Mouse (Mus musculus) MEL (cell line): ENCODE results near the gene Kcp. TPM values are rescaled to one million over a fixed set of nuclear protein-coding genes. Genes with fewer than 3 reads are reported as not detected.

Experiments used
- DNase-seq: peaks from one replicate; pipeline ENCODE4 v3.0.0; 2011; ENCODE audit warnings: low read depth, low spot score
- H3K27ac ChIP-seq: 2 replicates; pipeline ENCODE4 v1.5.1; 2012; ENCODE audit warnings: low read depth, mild to moderate bottlenecking, control low read depth, low read length, moderate library complexity; ENCODE audit not compliant: control insufficient read depth
- H3K27me3 ChIP-seq, 2 experiments: fragments of 150-350 bp in 1 of 2; sonication (generic) in 1 of 2; 2 replicates each; pipeline ENCODE4 v1.6.1; 2012; ENCODE audit warnings: low read length in 2 of 2, mild to moderate bottlenecking in 2 of 2, improper control_type of control experiment in 1 of 2, moderate library complexity in 1 of 2; ENCODE audit not compliant: insufficient read depth in 2 of 2, control insufficient read depth in 1 of 2
- H3K36me3 ChIP-seq, 2 experiments: 2 replicates each; pipeline ENCODE4 v1.6.1; 2012 to 2014; ENCODE audit warnings: low read length in 2 of 2, improper control_type of control experiment in 1 of 2, inconsistent platforms in 1 of 2, mild to moderate bottlenecking in 1 of 2; ENCODE audit not compliant: insufficient read depth in 2 of 2, control insufficient read depth in 1 of 2
- H3K4me1 ChIP-seq, 2 experiments: fragments of 150-350 bp in 1 of 2; sonication (generic) in 1 of 2; 2 replicates each; pipeline ENCODE4 v1.6.1; 2012; ENCODE audit warnings: low read length in 2 of 2, improper control_type of control experiment in 1 of 2, mild to moderate bottlenecking in 1 of 2; ENCODE audit not compliant: insufficient read depth in 2 of 2, control insufficient read depth in 1 of 2
- H3K4me3 ChIP-seq, 2 experiments: fragments of 150-350 bp in 1 of 2; sonication (generic) in 1 of 2; 2 replicates each; pipeline ENCODE4 v1.5.1; 2012; ENCODE audit warnings: low read depth in 2 of 2, low read length in 2 of 2, mild to moderate bottlenecking in 2 of 2, moderate library complexity in 2 of 2, control low read depth in 1 of 2, improper control_type of control experiment in 1 of 2; ENCODE audit not compliant: control insufficient read depth in 1 of 2, insufficient read depth in 1 of 2
- H3K79me2 ChIP-seq: 2 replicates; pipeline ENCODE4 v1.6.1; 2012; ENCODE audit warnings: mild to moderate bottlenecking, low read length, moderate library complexity; ENCODE audit not compliant: control insufficient read depth, poor library complexity, insufficient read depth
- H3K9ac ChIP-seq: 2 replicates; pipeline ENCODE4 v1.6.1; 2012; ENCODE audit warnings: low read depth, mild to moderate bottlenecking, control low read depth, low read length, moderate library complexity; ENCODE audit not compliant: control insufficient read depth, poor library complexity, severe bottlenecking
- H3K9me3 ChIP-seq: fragments of 150-350 bp; sonication (generic); replicated peaks from 2 replicates; pipeline ENCODE4 v1.6.1; 2012; ENCODE audit warnings: mild to moderate bottlenecking, low read length, improper control_type of control experiment, moderate library complexity; ENCODE audit not compliant: insufficient read depth
- CTCF ChIP-seq, 3 experiments: IDR thresholded peaks in 2 of 3; conservative IDR thresholded peaks in 1 of 3; 2 replicates each; pipeline ENCODE4 v1.5.1; 2011 to 2012; ENCODE audit warnings: low read length in 3 of 3, low read depth in 2 of 3, mild to moderate bottlenecking in 2 of 3, improper control_type of control experiment in 1 of 3, inconsistent platforms in 1 of 3, mixed read lengths in 1 of 3, moderate library complexity in 1 of 3; ENCODE audit not compliant: control insufficient read depth in 1 of 3, insufficient read depth in 1 of 3, poor library complexity in 1 of 3, severe bottlenecking in 1 of 3
- MAFK ChIP-seq: IDR thresholded peaks from 2 replicates; pipeline ENCODE4 v1.6.1; 2011; ENCODE audit warnings: low read depth, mild to moderate bottlenecking, low read length, improper control_type of control experiment, borderline replicate concordance
- MEF2A ChIP-seq: IDR thresholded peaks from 2 replicates; pipeline ENCODE4 v1.6.1; 2014; ENCODE audit warnings: low read depth, mild to moderate bottlenecking, inconsistent platforms, low read length, improper control_type of control experiment; ENCODE audit not compliant: poor library complexity, insufficient replicate concordance, severe bottlenecking; ENCODE audit errors: extremely low read depth
- MXI1 ChIP-seq: IDR thresholded peaks from 2 replicates; pipeline ENCODE4 v1.6.1; 2011; ENCODE audit warnings: mild to moderate bottlenecking, low read depth, low read length, improper control_type of control experiment
- POLR2A ChIP-seq, 2 experiments: IDR thresholded peaks; 2 replicates each; pipeline ENCODE4 v1.6.1; 2011 to 2012; ENCODE audit warnings: low read length in 2 of 2, mild to moderate bottlenecking in 2 of 2, control low read depth in 1 of 2, improper control_type of control experiment in 1 of 2, low read depth in 1 of 2, moderate library complexity in 1 of 2; ENCODE audit not compliant: control insufficient read depth in 1 of 2, insufficient read depth in 1 of 2, poor library complexity in 1 of 2
- POLR2AphosphoS5 ChIP-seq: IDR thresholded peaks from 2 replicates; pipeline ENCODE4 v1.6.1; 2012; ENCODE audit warnings: low read depth, borderline replicate concordance, mild to moderate bottlenecking, inconsistent platforms, low read length, moderate library complexity, mixed read lengths
- SMC3 ChIP-seq: IDR thresholded peaks from 2 replicates; pipeline ENCODE4 v1.6.1; 2011; ENCODE audit warnings: low read depth, low read length, improper control_type of control experiment
- TBP ChIP-seq: IDR thresholded peaks from 2 replicates; pipeline ENCODE4 v1.8.0; 2011; ENCODE audit warnings: low read depth, low read length, improper control_type of control experiment
- UBTF ChIP-seq: IDR thresholded peaks from 2 replicates; pipeline ENCODE4 v1.6.1; 2012; ENCODE audit warnings: low read depth, mild to moderate bottlenecking, inconsistent platforms, low read length, improper control_type of control experiment, moderate library complexity, borderline replicate concordance; ENCODE audit not compliant: insufficient read depth
- USF2 ChIP-seq, 2 experiments: IDR thresholded peaks; 2 replicates each; pipeline ENCODE4 v1.6.1; 2011 to 2012; ENCODE audit warnings: improper control_type of control experiment in 2 of 2, low read length in 2 of 2, borderline replicate concordance in 1 of 2, inconsistent platforms in 1 of 2, low read depth in 1 of 2, mild to moderate bottlenecking in 1 of 2; ENCODE audit not compliant: insufficient read depth in 1 of 2
- ZKSCAN1 ChIP-seq: IDR thresholded peaks from 2 replicates; pipeline ENCODE4 v1.6.1; 2012; ENCODE audit warnings: low read depth, mild to moderate bottlenecking, inconsistent platforms, low read length, improper control_type of control experiment, moderate library complexity
- ZMIZ1 ChIP-seq: IDR thresholded peaks from 2 replicates; pipeline ENCODE4 v1.6.1; 2012; ENCODE audit warnings: low read depth, mild to moderate bottlenecking, inconsistent platforms, low read length, improper control_type of control experiment, moderate library complexity
- ZNF384 ChIP-seq: IDR thresholded peaks from 2 replicates; pipeline ENCODE4 v1.6.1; 2012; ENCODE audit warnings: low read depth, mild to moderate bottlenecking, inconsistent platforms, low read length, improper control_type of control experiment
- polyA plus RNA-seq, 2 experiments: library from polyadenylated mRNA; stranded (reverse) in 1 of 2; unstranded in 1 of 2; fragments of >175 nt in 1 of 2; fragments of >200 nt in 1 of 2; gene quantifications; 2 replicates each; pipeline versions ENCODE4 v1.2.1 to v1.2.4; 2012; ENCODE audit warnings: low replicate concordance in 2 of 2, low read depth in 1 of 2; ENCODE audit not compliant: insufficient read length in 2 of 2, insufficient read depth in 1 of 2, missing spikeins in 1 of 2
- total RNA-seq: library from RNA; depleted of rRNA; stranded (reverse); fragments of 300-350 nt; gene quantifications from 2 replicates; pipeline ENCODE4 v1.2.3, GENCODE M21; 2012

Gene Kcp
- total and polyA plus RNA-seq, 3 experiments: 1.3 to 6.9 TPM; not detected in 1

- no peak for TF ChIP-seq MEF2A
- no peak for TF ChIP-seq SMC3
- no peak for TF ChIP-seq ZMIZ1
- TF ChIP-seq USF2 (IDR thresholded peaks at IDR 0.05; ENCODE audit: borderline replicate concordance in 1 of 2, insufficient read depth in 1 of 2, low read depth in 1 of 2, low read length in 2 of 2): no peak
Observed at GRCm38 (mm10) chr6:29528561-29529443, 21.1 kb upstream of the Kcp start (continued).

- peak overlapping the region; percentile 8; the same call in 1 of the 2 replicates for H3K9ac ChIP-seq
- H3K4me3 ChIP-seq: peak overlapping the region; percentile 53 to 83
- H3K27me3 ChIP-seq: peaks cover 0 to 3% of the 10 kb centered on the region in 2 experiments; a peak in 2 of 4 replicates
- no peaks in the 10 kb centered on the region; the same call in 1 of the 2 replicates for H3K79me2 ChIP-seq
- no peak for DNase-seq
- peaks cover 0 to 14% of the 10 kb centered on the region in 2 experiments; a peak in 2 of 4 replicates for H3K36me3 ChIP-seq
- H3K4me1 ChIP-seq: peaks cover 4 to 20% of the 10 kb centered on the region in 2 experiments
- TF ChIP-seq MAFK (no peak), SMC3 (no peak), ZKSCAN1 (no peak), CTCF (IDR thresholded peaks at IDR 0.05 in 2 of 3, conservative IDR thresholded peaks at IDR 0.05 in 1 of 3; ENCODE audit: control insufficient read depth in 1 of 3, insufficient read depth in 1 of 3, low read depth in 2 of 3, low read length in 3 of 3, poor library complexity in 1 of 3, severe bottlenecking in 1 of 3) (no peak), POLR2A (IDR thresholded peaks at IDR 0.05; ENCODE audit: control insufficient read depth in 1 of 2, insufficient read depth in 1 of 2, low read depth in 1 of 2, low read length in 2 of 2, poor library complexity in 1 of 2) (no peak)
- TF ChIP-seq, all 39 proteins: peak for 0
- Histone ChIP-seq H3K9me3 (no peaks in the 10 kb centered on the region), H3K27ac (no peak overlapping the region)
Observed at GRCm38 (mm10) chr6:29528165-29528505, 20.4 kb upstream of the Kcp start.

- H3K4me3 ChIP-seq: peak overlapping the region; percentile 75 to 83
- H3K9me3 ChIP-seq: no peaks in the 10 kb centered on the region
- no peaks in the 10 kb centered on the region; the same call in 1 of the 2 replicates for H3K79me2 ChIP-seq
- no peak overlapping the region for H3K27ac ChIP-seq
- H3K9ac ChIP-seq: peak overlapping the region; percentile 83
- DNase-seq: no peak
- peaks cover 0 to 3% of the 10 kb centered on the region in 2 experiments; a peak in 2 of 4 replicates for H3K27me3 ChIP-seq
- H3K4me1 ChIP-seq: peaks cover 4 to 20% of the 10 kb centered on the region in 2 experiments
- H3K36me3 ChIP-seq: peaks cover 0 to 14% of the 10 kb centered on the region in 2 experiments; a peak in 2 of 4 replicates
- no peak for TF ChIP-seq POLR2AphosphoS5
- no peak for TF ChIP-seq ZNF384
- TF ChIP-seq MXI1: no peak
- TF ChIP-seq TBP: no peak
- TF ChIP-seq UBTF: no peak
Observed at GRCm38 (mm10) chr6:29527361-29528164, 19.8 kb upstream of the Kcp start.
